Comparison of ENCODE assay signal across 8 mouse cellular contexts in the genomic region with DNA sequence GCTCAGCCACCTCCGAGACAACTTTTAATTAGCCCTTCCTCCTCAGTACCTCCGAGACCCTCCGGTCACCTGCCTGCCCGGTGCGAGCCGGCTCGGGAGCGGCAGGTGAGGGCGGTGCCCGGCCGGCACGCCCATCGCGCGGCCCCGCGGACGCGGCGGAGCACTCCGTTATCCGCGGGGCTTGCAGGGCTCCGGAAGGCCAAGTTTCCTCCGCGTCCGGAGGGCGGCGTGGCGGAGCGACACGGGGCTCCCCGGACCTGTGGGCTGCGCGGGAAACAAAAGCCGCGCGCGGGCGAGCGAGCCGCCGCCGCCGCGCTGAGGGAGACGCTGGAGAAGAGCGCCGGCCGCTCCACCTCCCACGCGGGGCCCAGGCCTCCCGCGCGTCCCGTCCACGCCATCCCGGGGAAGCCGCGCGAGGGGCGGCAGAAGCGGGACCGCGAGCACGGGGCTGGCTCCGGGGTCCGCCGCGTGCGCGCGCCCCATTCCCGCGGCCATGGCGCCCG. TPM values are rescaled to one million over a fixed set of nuclear protein-coding genes. Genes with fewer than 3 reads are reported as not detected.
DNase-seq lines count a peak whose midpoint lies in the region; ATAC-seq and TF ChIP-seq lines count a peak whose summit lies in the region.

No protein-coding gene starts in this region.

- H3K4me3 ChIP-seq in heart, embryonic 10.5 days, result peak overlapping the region; percentile 97
- H3K4me3 ChIP-seq in kidney, adult 2 months (ENCODE audit: insufficient read depth, low read depth, low read length), result peak overlapping the region; percentile 85
- H3K4me3 ChIP-seq in liver, postnatal 0 days (ENCODE audit: low read depth, low read length), result peak overlapping the region; percentile 76

- peak; percentile 46 for ATAC-seq in liver, postnatal 0 days

- TF ChIP-seq POLR2A in kidney, adult 2 months (IDR thresholded peaks at IDR 0.05; ENCODE audit: low read depth, low read length), result no peak

- TF ChIP-seq EP300 in liver, postnatal 0 days (IDR thresholded peaks at IDR 0.05; ENCODE audit: low read depth), result no peak

- H3K27ac ChIP-seq in heart, embryonic 10.5 days, result peak overlapping the region; percentile 94
- peak overlapping the region; percentile 37; the same call in 1 of the 2 replicates for H3K27ac ChIP-seq in kidney, adult 2 months (ENCODE audit: insufficient read depth, low read depth, low read length)
- peak overlapping the region; percentile 96 for H3K27ac ChIP-seq in liver, postnatal 0 days (ENCODE audit: low read depth)

- no peaks in the 10 kb centered on the region for H3K27me3 ChIP-seq in heart, embryonic 10.5 days (ENCODE audit: insufficient read depth, poor library complexity, severe bottlenecking)
- H3K27me3 ChIP-seq in kidney, adult 2 months (replicated peaks; ENCODE audit: control insufficient read depth, insufficient read depth, low read length), result no peaks in the 10 kb centered on the region
- no peaks in the 10 kb centered on the region for H3K27me3 ChIP-seq in liver, postnatal 0 days (ENCODE audit: insufficient read depth, low read length)

- WGBS in heart, embryonic 10.5 days, result under 1% methylated on average over 77 of the region's 77 CpGs
- under 1% methylated on average over 76 of the region's 77 CpGs for WGBS in kidney, adult 2 months
- under 1% methylated on average over 48 of the region's 77 CpGs for WGBS in liver, postnatal 0 days (ENCODE audit: insufficient replicate concordance)

- H3K4me2 ChIP-seq in liver, postnatal 0 days (ENCODE audit: low read depth, low read length), result peak overlapping the region; percentile 66

- peak overlapping the region; percentile 93 for H3K9ac ChIP-seq in liver, postnatal 0 days (replicated peaks)

- peaks cover 11% of the 10 kb centered on the region for H3K4me1 ChIP-seq in heart, embryonic 10.5 days
- peaks cover 6% of the 10 kb centered on the region; the same call in 1 of the 2 replicates for H3K4me1 ChIP-seq in kidney, adult 2 months (ENCODE audit: control insufficient read depth, insufficient read depth, low read length)
- peaks cover 10% of the 10 kb centered on the region for H3K4me1 ChIP-seq in liver, postnatal 0 days (ENCODE audit: insufficient read depth)

- no peak for TF ChIP-seq CTCF in kidney, adult 2 months (conservative IDR thresholded peaks at IDR 0.05; ENCODE audit: insufficient read depth, insufficient read length, low read depth, low read length)
- TF ChIP-seq CTCF in liver, postnatal 0 days (IDR thresholded peaks at IDR 0.05; ENCODE audit: low read depth), result peak; percentile 32; the same call in 1 of the 2 replicates

- H3K36me3 ChIP-seq in heart, embryonic 10.5 days, result 0 out of 2 replicates have a peak, but pooled peaks cover 3% of the 10 kb centered on the region
- no peaks in the 10 kb centered on the region for H3K36me3 ChIP-seq in kidney, adult 2 months (ENCODE audit: control insufficient read depth, insufficient read depth, low read length)
- peaks cover 12% of the 10 kb centered on the region; the same call in 1 of the 2 replicates for H3K36me3 ChIP-seq in liver, postnatal 0 days (replicated peaks; ENCODE audit: insufficient read depth, low read length)

- no peaks in the 10 kb centered on the region for H3K9me3 ChIP-seq in heart, embryonic 10.5 days
- no peaks in the 10 kb centered on the region for H3K9me3 ChIP-seq in liver, postnatal 0 days (ENCODE audit: low read length)

- peak; percentile 53 to 54 for DNase-seq in thymus, adult 18-20 months
- DNase-seq in thymus, postnatal 0 days (ENCODE audit: low spot score), result no peak
- peak; percentile 63 to 64 for DNase-seq in cerebellum, postnatal 14 days
- no peak for DNase-seq in heart, embryonic 10.5 days (ENCODE audit: low spot score)
- peak; percentile 72 for DNase-seq in kidney, adult 2 months
- DNase-seq in liver, postnatal 0 days, result peak; percentile 71
- peak; percentile 66 for DNase-seq in neural tube, embryonic 10.5 days (ENCODE audit: extremely low spot score, low spot score)
- peak; percentile 66 for DNase-seq in testis, postnatal 14 days (ENCODE audit: low spot score)

RNA-seq across cellular contexts. Expression of gene Fkbp5, which starts 31.8 kb away (rescaled TPM):
- 121 and 124 TPM in 2 replicates for polyA plus RNA-seq in thymus, postnatal 0 days (2015; fragmentation: Nextera tagmentation; extraction: Ambion mirVana)
- 16.0 and 21.9 TPM in 2 replicates for polyA plus RNA-seq in heart, embryonic 10.5 days (2016; fragmentation: Nextera tagmentation; extraction: Ambion mirVana)
- polyA plus RNA-seq in kidney, adult 2 months (2012; rRNA removed), result 13.4 and 14.3 TPM in 2 replicates
- 25.9 and 29.0 TPM in 2 replicates for polyA plus RNA-seq in liver, postnatal 0 days (2015; fragmentation: Nextera tagmentation; extraction: Ambion mirVana)

RNA-seq across cellular contexts. Expression of gene Armc12, which starts 45.1 kb away (rescaled TPM):
- polyA plus RNA-seq in thymus, postnatal 0 days (2015; fragmentation: Nextera tagmentation; extraction: Ambion mirVana), result not detected in 2 replicates
- polyA plus RNA-seq in heart, embryonic 10.5 days (2016; fragmentation: Nextera tagmentation; extraction: Ambion mirVana), result 0.10 TPM in 1 of 2 replicates, not detected in the other
- 0.20 TPM in 1 of 2 replicates, not detected in the other for polyA plus RNA-seq in kidney, adult 2 months (2012; rRNA removed)
- not detected in 2 replicates for polyA plus RNA-seq in liver, postnatal 0 days (2015; fragmentation: Nextera tagmentation; extraction: Ambion mirVana)

Comparison
In these comparisons a context has a peak if more than half of its experiments do, and no peak if none do; other contexts are left out.
1. DNase-seq: peak in thymus, adult 18-20 months (2 of 2), cerebellum, postnatal 14 days (2 of 2), kidney, adult 2 months (single experiment), liver, postnatal 0 days (single experiment), neural tube, embryonic 10.5 days (single experiment) and testis, postnatal 14 days (single experiment); none in thymus, postnatal 0 days (single experiment) and heart, embryonic 10.5 days (single experiment).
2. H3K27ac ChIP-seq: peak in every context shown above with its lines; median percentile 96 in liver, postnatal 0 days; 94 in heart, embryonic 10.5 days; 37 in kidney, adult 2 months.
3. Peak in every context shown above with its lines, with median percentiles within 50 percentile points of each other: H3K4me3 ChIP-seq.